Mouse (Mus musculus) lung, postnatal 4 days (tissue): ENCODE results near the gene Slc8a1.
A peak's percentile ranks its signal among the peaks of the same experiment; 100 is the strongest.

Experiments
- DNase-seq, 2 experiments: peaks; one replicate each; pipeline ENCODE4 v3.0.0; 2021

Gene Slc8a1

DNA sequence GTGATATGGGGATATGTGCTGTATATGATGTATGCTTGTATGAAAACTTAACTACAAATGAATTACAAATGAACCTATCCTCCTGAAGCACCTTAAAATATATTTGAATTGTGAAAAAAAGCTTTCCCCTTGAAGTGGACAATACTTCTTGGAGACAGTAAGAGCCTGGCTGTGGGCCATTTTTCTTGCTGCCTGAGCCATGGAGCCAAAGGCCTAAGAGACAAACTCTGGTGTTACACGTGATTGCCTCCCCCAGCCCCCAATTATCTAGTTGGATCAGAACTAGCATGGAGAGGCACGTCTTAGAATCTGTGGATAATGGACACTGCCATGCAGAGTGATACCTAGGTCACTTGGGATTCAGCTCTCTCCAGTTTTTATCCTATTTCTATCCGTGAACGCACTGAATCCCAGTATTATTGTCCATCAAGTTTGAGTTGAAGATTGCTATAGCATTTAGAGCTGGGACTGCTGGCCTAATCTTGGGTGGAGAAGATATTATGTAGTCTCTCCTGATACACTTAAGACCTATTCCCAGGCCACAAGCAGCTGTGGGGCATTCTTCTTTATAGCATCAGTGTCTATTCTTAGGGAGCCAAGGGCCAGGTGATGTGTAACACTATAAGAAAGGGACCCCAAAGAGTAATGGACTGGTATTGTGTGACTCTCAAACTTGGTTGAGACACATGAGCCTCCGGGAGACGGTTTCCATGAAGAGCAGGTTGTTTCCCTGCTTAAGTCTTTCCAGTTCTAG lies 321.6 kb downstream of the Slc8a1 start:
- DNase-seq, result no peak

DNA sequence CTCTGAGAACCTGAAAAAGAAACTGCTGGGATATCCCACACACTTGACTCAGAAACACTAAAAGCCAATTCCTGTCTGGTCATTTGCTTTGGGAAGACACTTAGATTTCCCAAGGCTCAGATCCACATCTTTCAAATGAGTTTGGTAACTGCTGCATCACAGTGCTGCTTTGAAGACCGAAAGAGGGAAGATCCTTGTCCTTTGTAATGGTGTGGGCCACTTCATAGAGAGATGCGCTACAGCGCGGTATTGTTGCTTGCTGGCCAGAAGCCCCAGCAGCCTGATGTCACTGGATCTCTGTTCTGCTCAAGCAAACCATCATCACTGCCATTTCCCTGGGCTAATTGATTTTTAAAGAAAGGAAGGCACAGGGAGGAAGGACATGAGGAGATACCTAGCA lies 325.4 kb downstream of the Slc8a1 start:
- DNase-seq, result no peak

DNA sequence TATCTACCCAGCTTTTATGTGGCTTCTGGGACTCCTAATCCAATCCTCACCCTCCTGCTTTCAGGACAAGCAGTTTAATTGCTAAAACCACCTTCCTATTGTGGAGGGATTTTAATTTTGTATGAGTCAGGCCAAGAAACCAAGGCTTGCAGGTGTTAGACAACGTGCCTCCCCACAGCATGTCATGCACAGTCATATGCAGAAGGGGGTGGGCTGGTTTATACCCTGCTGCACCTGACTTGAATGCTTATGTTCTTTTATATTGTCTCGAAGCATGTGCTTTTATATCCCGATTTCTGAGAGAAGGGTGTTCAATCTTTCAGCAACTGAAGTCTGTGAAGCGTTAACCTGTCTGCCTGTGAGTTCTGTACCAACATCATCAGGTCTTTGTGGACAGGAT lies 334.0 kb downstream of the Slc8a1 start:
- no peak for DNase-seq

DNA sequence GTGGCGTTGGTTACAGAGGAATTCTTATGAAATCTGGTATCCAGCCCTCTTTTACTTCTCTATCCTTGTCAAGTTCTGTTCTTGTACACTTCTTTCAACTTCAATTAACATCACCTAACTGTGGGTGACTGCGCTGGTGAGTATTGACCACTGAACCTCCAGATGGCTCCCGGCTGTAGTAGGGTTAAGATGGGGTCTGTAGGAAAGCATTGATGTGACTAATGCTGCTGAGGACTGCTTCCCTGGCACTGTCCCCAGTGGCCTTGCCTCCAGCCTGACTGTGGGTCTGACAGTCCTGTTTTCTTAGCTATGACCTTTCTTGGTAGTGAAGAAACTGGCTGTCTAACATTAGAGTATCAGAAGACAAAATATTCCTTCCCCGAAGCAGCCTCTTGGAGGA lies 335.1 kb downstream of the Slc8a1 start:
- DNase-seq, result peak; percentile 40 to 76

DNA sequence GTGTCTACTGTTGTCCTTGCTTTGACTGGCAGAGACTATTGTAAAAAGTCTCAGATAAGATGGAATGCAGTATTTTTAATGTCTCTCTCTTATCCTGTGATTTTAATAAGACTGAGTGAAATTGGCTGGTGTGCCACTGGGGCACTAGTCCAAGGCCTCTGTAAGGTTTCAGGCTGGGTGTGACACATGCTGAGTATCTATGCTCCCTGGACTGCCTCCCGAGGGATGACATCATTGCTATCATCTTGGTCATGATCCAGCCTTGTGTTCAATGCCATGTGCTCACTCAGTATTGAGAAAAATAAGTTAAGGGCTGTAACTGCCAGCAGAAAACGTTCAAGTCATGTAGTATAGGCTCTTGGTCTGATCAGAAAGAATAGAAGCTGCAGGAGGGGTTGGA lies 335.5 kb downstream of the Slc8a1 start:
- peak; percentile 57 to 69 for DNase-seq

DNA sequence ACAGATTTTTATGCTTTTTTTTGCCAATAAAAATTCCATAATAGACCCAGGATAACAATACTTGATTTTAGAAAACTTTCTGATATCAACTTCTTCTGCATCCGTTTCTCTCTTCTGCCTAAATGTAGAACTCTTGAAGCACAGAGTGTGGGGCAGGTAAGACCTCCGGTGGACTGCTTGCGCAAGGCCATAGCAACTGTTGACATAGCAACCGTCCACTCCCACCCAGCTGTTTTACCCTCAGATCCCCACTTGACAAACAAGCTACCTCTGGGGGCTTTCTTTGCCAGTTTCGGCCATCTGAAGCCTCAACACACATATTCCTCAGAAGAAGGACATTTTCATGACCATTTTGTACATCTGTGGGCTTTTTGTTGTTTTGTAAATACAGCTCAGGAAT lies 337.8 kb downstream of the Slc8a1 start:
- DNase-seq, result no peak

DNA sequence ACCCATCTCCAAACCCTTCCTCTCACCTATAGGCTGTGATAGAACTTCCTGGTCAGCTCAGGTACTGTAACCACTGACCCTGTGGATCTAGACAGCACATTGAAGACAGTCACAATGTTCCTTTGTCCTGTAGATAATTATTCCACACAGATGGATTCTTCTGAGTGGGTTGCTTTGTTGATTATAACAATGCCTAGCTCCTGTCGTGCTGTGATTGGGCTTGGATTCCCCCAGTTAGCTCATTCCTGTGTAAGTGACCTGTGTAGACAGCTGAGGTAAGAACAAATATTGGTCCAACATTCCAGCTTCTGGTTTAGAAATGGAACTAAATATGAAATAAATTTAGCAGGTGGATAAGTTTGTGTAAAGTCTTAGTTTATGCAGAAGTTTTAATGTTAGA lies 340.7 kb downstream of the Slc8a1 start:
- no peak for DNase-seq

DNA sequence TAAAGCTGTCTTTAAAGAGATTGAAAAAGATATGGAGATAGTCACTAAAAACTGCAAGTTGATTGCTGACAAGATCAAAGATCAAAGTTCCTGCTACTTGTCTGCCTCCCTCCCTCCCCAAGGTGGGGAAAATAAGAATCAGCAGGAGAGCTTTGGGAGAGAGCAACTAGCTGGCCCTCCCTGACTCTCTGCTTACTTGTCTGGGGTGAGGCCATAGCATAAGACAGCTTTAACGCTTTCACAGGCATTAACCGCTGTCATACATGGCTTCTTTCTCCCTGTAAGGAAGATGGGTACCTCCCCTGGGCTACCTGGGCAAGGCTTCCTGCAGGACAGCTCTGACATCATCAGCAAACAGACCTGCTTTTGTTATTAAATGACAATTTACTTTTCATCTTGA lies 344.1 kb downstream of the Slc8a1 start:
- no peak for DNase-seq

DNA sequence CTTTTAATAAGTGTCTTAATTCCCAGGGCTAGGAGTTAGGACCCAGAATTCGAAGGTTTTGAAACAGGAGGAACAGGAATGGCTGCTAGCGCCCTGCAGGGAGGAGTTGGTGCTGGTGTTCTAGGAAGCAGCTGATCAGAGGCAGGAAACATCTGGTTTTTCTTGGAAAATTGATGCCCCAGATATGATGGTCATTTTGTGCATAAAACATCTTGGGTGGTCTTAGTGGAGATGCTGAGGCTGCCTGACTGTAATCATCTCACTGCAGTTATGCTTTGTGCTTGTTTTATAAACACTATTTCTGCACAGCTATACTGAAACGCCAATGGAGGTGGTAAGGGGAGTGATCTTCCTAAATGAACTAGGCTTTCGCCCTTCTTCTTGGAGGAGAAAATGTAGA lies 345.1 kb downstream of the Slc8a1 start:
- peak; percentile 15 to 32 for DNase-seq

DNA sequence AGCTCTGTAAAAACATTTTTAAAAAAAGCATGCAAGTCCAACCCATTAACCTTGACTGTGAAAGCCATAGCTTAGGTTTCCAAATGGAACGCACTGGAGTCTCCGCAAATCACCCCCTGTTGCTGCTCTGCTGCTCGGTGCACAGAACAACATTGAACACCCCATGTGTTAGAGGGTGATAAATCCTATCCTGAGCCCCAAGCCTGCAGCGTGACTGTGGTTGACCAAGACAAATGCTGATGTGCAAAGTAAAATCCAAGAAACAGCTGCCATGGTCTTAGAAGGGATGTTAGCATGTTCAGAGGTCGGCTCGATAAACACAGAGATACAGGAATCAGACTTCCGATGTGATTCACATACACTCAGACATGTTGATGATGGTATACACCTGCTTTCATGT lies 346.7 kb downstream of the Slc8a1 start:
- DNase-seq, result no peak

DNA sequence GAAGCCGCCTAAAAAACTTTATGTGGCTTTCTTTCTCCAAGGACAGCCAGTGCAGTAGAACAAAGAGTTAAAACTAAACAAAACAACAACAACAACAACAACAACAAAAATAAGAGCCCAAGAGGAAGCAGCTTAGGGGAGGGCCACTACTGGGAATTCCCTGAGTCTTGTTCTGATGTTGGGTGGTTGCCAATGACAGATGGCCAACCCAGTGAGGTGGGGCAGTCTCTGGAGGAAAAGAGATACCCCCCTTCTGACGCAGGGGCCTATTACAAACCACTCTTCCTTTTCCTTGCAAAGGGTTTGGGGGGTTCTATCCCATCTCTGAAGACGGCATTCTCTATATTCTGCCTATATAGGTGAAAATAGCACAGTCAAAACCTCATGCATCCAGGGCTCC lies 347.4 kb downstream of the Slc8a1 start:
- DNase-seq, result no peak

DNA sequence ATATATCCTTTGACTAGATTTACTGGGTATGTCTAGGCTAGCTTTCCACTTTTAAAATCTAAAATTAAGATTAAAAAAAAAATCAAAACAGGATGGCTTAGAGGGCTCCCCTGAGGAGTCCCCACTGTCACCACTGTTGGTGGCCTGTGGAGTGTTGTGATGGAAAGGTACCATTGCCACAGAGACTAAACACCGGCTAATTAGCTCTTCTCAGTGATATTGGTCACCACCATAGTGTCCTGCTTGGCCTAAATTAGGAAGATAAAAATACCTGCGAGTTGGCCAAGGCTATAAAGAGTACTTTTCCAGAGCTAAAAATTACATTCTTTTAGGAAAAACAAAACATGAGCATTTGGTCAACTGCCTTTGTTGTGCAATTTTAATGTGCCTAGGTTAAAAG lies 352.1 kb downstream of the Slc8a1 start:
- DNase-seq, result no peak

DNA sequence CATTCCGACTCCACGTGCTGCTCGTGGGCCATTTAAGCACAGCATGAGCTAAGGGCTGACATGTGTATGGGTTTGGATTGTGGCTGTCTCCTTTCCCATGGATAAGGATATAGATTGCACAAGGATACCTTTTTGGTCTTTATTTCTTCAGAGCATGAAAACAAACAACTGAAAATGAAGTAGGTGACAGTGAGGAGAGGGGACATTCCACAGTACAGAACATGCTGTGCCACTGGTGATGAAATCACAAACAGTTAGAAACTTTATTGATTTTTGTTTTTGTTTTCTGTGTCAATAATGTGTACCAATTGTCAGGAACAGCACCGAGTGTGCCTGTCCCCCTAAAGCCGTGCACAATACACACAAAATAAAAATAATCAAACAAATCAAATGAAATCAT lies 352.7 kb downstream of the Slc8a1 start:
- DNase-seq, result no peak

DNA sequence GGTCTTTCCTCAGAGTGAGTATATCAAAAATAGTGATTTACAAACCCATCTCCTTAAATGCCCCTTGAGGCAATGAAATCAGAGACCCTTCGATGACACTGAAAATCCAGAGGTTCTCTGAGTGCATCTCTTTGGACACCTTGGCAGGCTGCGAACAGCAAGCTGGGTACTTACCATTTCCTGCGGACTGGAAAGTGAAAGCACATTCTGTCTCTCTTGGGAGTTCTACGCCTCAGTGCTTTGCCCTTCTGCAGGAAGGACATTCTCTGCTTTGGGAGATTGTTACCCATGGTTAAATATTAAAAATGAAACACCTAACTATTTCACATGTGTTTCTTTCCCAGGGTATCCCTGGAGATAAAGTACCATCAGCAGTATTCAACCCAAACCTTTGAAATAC lies 354.7 kb downstream of the Slc8a1 start:
- no peak for DNase-seq

DNA sequence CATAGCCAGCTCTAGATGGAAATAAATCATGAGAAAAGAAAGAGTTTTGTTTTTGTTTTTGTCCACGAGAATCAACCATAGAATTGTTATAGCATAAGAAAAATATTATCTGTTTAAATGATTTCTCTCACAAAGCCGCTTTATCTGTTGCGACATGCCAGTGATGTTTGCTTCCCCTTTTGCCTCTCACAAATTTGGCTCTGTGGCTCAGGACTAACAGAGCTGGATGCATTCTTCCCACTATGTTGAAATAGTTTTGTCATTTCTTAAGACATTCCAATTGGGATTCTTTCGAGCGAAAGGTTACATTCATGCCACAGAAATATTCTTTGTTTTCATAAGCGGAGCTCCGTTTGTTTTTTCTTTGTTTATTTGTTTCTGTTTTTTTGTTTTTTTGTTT lies 359.7 kb downstream of the Slc8a1 start:
- no peak for DNase-seq

DNA sequence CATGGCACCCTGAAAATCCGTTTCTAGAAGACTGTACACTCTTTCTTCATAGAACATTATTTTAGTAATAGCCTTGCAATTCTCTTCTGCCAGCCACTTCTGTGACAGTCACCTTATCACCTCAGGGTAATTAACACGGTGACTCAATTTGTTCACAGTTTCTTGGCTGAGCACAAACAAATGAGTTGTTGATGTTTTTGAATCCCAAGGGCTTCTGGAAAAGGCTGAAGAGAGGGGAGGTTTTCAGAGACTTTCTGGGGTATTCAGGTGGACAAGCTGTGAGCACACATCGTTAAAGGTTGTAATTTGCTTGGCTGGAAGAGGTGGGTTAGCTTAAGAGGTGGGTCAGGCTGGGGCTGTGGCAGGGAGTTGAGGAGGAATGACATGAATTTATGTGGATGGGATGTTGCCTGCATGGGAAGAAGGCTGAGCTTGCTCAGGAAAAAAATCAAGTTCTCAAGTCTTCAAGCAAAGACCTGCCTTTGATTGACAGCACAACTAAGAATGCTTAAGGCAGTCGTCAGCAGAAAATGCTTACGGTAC lies 360.3 kb downstream of the Slc8a1 start:
- DNase-seq, result no peak

DNA sequence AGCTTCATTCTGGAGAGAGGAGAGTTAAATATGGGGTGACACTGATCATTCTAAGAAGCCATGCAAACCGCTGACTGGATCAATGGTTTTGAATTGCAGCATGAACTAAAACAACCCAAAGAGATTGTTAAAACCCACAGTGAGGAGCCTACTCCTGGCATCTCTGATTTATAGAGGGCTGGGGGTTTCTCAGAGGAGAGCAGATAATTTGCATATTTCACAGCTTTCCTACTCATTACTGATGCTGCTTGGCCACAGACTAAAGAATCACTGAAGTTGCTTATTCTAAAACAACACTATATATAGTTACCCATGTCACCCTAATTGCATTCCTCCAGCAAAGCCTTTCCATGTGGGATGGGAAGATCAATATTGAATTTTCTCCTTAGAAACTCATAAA lies 361.0 kb downstream of the Slc8a1 start:
- DNase-seq, result no peak

DNA sequence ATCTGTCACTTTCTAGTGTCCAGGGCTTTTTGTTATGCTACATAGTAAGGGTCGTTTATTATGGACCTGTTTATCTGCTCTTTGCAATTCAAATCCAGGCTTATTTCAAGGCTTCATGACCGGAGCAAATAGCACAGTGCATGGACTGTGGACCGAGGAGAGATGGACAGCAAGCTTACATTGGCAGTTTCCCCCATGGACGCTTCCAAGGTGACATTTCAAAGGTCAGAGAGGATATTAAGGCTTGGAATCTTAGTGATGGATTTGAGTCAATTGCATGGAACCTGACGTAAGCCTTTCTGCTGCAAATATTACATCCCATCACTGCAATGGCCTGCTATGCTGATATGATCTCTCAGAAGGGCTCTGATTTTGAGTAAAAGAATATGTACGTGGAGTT lies 362.3 kb downstream of the Slc8a1 start:
- DNase-seq, result no peak

DNA sequence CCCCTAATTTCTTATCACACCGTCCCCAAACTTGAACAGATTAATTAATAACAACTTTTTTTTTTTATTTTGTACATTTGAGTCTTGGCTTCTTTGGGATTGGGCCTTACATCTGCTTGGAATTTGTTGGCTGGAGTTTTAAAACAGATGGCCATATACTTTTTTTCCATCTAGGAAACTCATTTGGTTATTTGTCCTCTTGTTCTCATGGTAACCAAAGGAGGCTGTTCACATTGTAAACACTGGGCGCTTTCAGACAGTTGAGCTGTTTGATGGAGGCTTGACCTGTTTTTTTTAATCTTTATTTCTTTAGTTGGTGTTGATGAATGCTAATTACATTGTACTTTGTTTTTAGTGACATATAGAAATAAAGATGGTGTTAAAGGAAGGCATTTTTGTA lies 369.1 kb downstream of the Slc8a1 start:
- no peak for DNase-seq

DNA sequence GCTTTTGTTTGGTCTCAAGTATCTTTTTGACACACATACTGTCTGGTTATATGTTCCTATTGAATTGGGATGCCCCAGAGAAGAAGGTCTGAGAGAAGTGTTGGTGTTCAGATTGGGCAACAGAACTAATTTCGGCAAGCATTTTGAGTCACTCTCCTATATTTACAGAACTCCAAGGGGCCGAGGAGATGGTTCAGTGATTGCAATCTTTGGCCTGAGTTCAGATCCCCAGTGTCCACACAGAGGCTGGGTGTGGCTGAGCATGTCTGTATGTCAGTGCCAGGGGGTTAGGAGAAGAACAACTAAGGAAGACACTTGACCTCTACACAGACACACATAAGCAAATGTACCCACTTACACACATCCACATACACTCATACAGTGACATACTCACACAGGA lies 369.7 kb downstream of the Slc8a1 start:
- DNase-seq, result no peak

DNA sequence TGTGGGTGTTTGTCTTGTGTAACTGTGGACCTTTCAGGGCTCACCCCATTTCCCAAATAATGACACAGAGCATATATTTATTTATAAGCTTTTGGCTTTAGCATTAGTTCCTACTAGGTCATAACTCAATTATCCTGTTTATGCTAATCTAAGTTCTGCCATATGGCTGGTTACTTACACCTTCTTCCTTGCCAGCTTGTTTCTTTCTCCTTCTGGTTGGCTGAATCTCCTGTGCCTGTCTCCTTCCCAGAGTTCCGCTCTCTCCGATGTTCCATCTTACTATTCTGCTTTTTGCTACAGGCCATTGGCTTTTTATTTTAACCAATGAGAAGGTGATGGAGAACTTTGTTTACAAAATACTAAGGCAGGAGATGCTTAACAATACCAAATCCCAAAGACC lies 374.8 kb downstream of the Slc8a1 start:
- no peak for DNase-seq

DNA sequence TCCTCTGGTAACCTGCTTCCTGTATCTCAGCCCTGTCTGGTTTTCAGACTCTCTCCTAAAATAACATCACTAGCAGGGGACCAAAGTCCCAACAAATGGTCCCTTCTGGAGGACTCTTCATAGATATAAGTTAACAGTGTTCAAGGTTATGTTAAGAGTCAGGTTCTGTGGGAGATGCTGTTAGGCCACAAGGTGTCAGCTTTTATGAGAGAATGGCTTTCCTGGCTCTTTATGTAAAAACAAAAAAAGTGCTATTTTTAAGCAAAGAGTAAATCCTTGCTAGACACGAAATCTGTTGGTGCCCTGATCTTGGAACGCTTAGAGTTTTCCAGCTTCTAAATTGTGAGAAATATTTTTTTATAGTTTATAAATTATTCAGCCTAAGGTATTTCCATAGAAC lies 377.6 kb downstream of the Slc8a1 start:
- DNase-seq, result no peak

DNA sequence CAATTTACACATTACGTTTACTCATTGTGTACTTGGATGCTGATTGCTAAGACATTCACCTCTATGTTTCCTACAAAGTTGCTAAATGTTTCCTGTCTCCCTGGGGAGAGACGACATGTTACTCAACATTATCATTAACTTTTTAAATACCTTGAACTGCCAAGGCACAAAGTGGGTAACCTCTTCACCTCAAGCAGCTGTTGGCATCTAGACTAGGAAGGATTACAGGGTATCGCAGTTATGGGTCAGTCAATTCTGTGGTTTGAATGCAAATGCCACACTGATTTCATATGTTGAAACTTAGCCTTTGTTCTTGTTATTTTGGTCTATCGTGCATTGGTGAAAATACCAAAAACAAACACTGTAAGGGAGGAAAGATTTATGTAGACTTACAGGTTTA lies 378.1 kb downstream of the Slc8a1 start:
- no peak for DNase-seq

DNA sequence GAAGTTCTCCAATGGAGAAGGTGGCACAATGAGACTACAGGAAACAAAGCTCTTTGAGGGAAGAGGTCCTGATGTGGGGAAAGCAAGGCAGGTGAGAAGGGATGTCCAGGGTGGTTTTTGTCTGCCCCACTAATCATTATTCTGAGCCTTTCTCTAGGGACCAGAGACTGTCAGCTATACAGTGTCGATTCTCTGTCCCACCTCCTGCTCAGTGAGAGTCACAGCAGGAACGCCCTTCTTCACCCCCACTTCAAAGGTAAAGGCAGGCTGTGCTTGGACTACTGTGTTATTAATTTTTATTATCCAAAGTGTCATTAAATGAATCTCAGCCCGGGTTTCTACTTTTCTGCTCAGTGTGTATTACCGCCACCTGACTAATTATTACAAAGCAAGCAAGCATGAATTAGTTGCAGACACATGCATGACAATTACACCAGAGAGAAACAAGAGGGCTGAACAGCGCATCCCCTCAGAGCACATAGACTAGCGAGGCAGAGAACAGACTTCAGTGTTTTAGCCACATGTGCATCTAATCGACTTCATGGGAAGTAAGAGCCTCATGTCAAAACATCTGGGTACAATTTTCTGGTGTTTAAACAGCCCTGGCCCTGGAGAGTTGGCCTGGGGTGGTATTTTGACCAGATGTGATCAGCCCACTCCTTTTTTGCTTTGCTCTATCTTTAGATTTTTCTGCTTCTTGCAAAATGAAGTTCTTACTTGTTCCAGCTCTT lies 402.0 kb downstream of the Slc8a1 start:
- no peak for DNase-seq

DNA sequence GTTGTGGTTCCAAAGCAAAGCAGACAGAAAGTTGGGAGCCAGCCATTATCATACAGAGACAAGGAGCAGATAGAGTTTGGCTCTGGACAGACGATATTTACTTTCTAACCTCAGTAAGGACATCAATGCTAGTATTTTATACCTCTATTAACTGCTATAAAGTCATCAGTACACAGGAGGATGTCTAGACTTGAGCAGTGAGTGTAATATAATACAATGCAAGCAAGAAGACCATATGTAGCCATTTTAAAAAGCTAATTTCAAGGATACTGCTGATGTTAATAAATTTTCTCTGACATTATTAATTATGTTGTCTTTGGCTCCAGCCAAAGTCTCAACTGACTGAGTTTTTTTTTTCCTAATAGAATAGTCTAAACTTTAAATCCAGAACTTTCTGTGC lies 402.7 kb downstream of the Slc8a1 start:
- no peak for DNase-seq
